Mouse (Mus musculus) adrenal gland, postnatal 14 days (tissue): ENCODE data around the gene Mamdc4. TPM values are rescaled to one million over a fixed set of nuclear protein-coding genes. Genes with fewer than 3 reads are reported as not detected.

Experiments
- DNase-seq: peaks from one replicate; pipeline ENCODE4 v3.0.0; 2021; ENCODE audit warnings: mixed read lengths
- long read RNA-seq, 2 experiments: library from polyadenylated mRNA; stranded (forward); transcript quantifications; one replicate each; pipeline ENCODE4 v2.0.0; 2021
- total RNA-seq: library from RNA; stranded (reverse); gene quantifications from 2 replicates; pipeline ENCODE4 v1.2.3, GENCODE M21; 2021

The Mamdc4 gene
- total RNA-seq: 4.7 and 5.0 TPM in 2 replicates
- long read RNA-seq, experiment 1, partial matches to known transcripts: 0 of 1 reads
- long read RNA-seq, experiment 1, other reads (novel, unspliced or antisense): 1 of 1 reads
- long read RNA-seq, experiment 2, partial matches to known transcripts: 2 of 3 reads
- long read RNA-seq, experiment 2, other reads (novel, unspliced or antisense): 1 of 3 reads

DNA sequence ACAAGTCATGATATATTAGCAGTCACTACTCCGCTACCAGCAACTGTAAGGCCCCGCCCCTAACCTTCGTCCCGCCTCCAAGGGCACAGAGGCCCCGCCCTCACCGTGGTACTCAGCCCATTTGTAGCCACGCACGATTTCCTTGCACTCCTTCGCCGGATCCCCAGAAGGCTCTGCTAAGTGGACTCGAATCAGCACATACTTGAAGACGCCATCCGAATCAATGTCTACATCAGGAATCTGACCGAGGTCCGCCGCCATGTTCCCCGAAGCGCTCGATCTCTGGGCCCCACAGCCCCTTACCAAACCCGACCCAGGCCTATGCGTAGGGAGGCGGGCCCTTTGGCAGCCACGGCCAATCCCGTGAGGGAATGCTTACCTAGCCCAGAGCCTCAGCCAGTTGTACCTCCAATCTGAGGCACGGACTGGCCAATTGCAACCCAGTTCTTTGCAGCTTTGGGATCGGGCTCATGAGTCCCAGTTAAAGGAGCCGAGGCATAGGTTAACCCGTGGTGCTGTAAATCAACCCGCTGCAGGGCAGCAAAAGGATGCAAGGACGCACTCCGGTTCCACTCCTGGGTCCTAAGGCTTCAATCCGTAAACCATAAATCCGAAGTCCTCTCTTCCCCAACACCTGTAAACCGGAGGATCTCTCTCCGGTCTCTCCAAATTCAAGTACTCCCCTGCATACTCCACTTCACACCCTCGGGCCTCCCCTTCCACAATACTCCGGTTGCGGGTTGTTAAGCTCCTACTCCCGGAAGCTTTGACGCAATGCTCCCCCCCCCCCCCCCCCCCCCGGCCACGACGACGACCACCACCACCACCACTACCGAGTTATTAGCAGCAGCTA, at the start of gene Mamdc4, which contains the start of gene Phpt1:
Mamdc4 (minus strand) TSS at position 267 of the 853 bp plus-strand sequence.
Phpt1 (minus strand) TSS at position 646 of the 853 bp plus-strand sequence.
- peak; percentile 97 for DNase-seq

GRCm38 (mm10) chr2:25621229-25622200, 46.9 kb upstream of the Mamdc4 start, which contains the start of gene Tmem141:
Tmem141 (minus strand) TSS chr2:25622005.
- peak; percentile 97 for DNase-seq

- no peak for DNase-seq
Observed at GRCm38 (mm10) chr2:25620852-25621228, 46.2 kb upstream of the Mamdc4 start.

- DNase-seq: no peak
Observed at GRCm38 (mm10) chr2:25620386-25620785, 45.7 kb upstream of the Mamdc4 start.

GRCm38 (mm10) chr2:25617578-25617977, 42.9 kb upstream of the Mamdc4 start, which contains the start of gene Ccdc183:
Ccdc183 (minus strand) TSS chr2:25617678.
- DNase-seq: no peak

GRCm38 (mm10) chr2:25616398-25616797, 41.8 kb upstream of the Mamdc4 start:
- no peak for DNase-seq

GRCm38 (mm10) chr2:25608671-25609070, 34.0 kb upstream of the Mamdc4 start:
- no peak for DNase-seq

GRCm38 (mm10) chr2:25607761-25608622, 33.3 kb upstream of the Mamdc4 start, which contains the start of gene Rabl6:
Rabl6 (minus strand) TSS chr2:25608521.
- DNase-seq: peak; percentile 93

- DNase-seq: no peak
Observed at GRCm38 (mm10) chr2:25602526-25602925, 27.9 kb upstream of the Mamdc4 start.

GRCm38 (mm10) chr2:25600037-25600436, 25.4 kb upstream of the Mamdc4 start:
- DNase-seq: no peak

- DNase-seq: no peak
Observed at GRCm38 (mm10) chr2:25598749-25599148, 24.1 kb upstream of the Mamdc4 start.

- DNase-seq: no peak
Observed at GRCm38 (mm10) chr2:25596765-25597510, 22.3 kb upstream of the Mamdc4 start.

DNA sequence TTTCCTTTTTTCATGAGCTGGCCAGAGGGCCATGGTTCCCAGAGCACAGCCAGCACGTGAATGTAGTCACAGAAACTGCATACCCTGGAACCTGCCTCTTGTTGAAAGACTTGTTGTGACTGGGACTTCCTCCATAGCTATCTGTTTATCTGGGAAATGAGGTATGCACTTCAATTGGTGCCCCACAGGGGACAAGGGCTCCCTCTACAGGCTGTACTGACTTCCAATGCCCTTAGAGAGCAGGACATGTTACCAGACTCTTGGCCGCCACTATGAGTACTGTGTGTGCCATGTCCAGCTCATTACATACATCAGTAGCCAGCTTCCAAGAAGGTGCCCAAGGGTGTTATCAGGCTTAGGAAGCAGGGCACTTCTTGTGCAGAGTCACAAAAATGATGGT, 17.2 kb upstream of the Mamdc4 start:
- peak; percentile 62 for DNase-seq

DNA sequence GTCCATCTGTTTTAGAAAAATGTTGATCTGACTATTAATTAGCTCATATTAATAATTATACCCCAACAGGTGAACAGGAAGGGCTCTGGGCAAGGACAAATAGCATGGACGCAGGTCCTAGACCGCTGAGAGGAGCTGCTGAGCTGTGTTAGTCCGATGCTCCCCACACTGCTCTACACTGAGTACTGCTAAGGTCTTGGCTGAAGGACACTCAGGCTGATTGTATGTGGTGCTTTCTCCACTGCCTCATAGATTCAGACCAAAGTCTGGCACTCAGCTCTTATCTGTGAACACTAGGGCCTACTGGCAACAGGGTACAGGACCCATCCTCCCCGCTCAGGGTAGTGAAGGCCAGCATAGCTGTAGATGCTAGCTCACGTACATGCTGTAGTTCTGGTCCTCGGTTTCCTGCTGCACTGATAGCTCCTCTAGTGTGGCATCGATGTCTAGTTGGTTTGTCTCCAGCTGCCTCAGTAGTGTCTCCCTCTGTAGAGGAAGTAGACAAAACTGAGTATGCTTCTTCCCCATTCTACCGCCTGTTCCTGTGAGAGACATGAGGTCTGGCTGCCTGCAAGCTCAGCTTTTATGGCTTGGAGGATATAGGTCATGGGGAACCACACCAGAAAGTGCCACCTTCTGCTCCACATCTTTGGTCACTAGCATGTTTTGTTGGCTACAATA, 13.7 kb upstream of the Mamdc4 start:
- no peak for DNase-seq

DNA sequence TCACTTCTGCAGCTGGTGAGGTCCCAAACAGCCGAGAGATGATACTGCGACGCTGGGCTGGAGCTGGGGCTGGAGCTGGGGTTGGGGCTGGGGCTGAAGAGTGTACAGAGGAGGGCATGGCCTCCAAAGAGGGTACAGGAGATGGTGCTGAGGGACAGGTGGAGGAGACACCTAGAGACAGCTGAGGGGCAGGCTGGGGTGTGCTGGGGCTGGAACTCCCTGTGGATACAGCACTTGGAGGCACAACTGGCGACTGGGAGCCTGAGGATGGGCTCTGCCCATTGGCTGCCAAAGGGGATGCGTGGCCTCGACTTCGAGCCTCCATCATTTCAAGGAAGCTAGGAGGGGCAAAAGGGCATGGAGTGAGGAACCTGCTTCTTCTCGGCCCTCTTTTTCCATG, 12.6 kb upstream of the Mamdc4 start:
- no peak for DNase-seq

DNA sequence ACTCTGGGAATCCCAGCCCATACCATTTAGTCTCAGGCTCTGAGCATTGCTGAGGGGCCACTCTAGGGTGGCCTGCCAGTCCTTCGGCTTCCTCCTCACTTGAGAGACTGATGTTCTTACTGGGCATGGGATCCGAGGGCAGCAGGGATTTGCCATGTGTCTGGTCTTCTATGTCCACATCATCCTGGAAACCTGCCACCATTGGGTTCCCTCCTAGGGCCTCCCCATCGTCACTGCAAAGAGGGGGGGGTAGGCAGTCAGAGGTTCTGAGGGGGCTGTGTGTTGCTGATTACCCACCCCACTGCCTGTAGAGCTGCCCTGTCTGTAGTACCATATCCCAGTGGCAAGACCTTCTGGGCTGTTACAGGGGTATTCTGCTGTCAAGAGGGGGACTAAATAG, 11.0 kb upstream of the Mamdc4 start:
- no peak for DNase-seq

DNA sequence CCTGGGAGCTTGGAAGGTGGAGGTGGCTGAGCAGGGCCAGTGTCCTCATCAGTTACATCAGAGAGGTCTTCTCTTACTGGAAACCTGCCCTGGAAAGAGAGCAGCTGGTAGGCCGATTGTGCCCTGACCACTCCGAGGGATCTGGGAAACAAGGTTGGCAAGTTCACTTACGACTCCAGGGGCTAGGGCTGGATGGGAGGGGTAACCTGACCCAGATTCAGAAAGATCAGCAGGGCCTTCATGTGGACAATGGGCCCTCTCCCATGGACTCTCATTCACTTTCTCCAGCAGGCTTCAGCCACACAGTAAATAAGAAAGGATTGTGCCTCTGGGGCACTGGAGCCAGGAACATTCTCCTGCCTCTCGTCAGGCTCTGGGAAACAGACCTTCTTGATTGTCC, 10.2 kb upstream of the Mamdc4 start:
- no peak for DNase-seq

GRCm38 (mm10) chr2:25584152-25584551, 9.5 kb upstream of the Mamdc4 start:
- no peak for DNase-seq

DNA sequence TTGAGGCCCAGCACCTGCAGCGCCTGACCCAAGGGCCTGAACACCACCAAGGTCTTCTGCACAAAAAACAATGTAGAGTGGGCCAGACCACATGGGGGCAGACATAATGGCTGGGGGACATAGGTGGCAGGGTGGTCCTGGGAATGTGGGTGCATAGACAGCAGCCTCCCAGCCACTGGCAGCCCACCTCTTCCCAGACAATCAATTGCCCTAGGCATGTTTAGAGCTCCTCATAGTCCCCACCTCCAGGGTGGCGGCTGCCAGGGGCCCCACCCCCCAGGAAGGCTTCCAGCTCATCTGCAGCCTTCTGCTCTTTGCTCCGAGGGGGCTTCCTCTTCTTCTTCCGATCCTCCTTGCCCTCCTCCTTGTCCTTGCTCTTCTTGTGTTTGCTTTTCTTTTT, 8.9 kb upstream of the Mamdc4 start:
- DNase-seq: peak; percentile 7

DNA sequence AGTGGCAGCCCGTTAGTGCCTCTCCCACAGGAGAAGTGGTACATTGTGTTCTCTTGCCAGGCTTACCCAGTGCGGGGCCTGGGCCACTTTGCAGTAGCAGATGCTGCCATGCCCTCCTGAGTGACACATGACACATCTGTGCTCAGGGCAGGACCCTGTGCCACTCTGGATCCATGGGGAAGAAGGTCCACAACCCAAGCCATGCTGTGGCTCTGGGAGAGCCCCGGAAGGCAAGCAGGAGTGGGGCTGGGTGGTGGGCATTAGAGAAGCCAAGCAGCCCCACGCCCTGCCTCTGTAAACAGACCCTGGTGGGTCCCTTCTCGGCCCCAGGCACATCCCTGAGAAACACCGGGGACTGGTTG, 8.5 kb upstream of the Mamdc4 start:
- peak; percentile 35 for DNase-seq
